Mouse (Mus musculus) E14TG2a.4 (cell line): ENCODE results near the gene Prdm11.

Experiments
- H3K27me3 ChIP-seq: 2 replicates; pipeline ENCODE4 v1.6.1; 2014; ENCODE audit warnings: low read length, control low read depth; ENCODE audit not compliant: insufficient read depth
- H3K36me3 ChIP-seq: 2 replicates; pipeline ENCODE4 v1.6.1; 2014; ENCODE audit warnings: low read length, control low read depth; ENCODE audit not compliant: insufficient read depth
- H3K4me1 ChIP-seq: replicated peaks from 2 replicates; pipeline ENCODE4 v1.6.1; 2014; ENCODE audit warnings: low read depth, low read length, control low read depth
- H3K4me3 ChIP-seq: replicated peaks from 2 replicates; pipeline ENCODE4 v1.5.1; 2014; ENCODE audit warnings: mild to moderate bottlenecking, low read length
- H3K9me3 ChIP-seq: 2 replicates; pipeline ENCODE4 v1.6.1; 2014; ENCODE audit warnings: low read length, control low read depth
- CTCF ChIP-seq: conservative IDR thresholded peaks from 2 replicates; pipeline ENCODE4 v1.5.1; 2014; ENCODE audit warnings: low read length
- NANOG ChIP-seq: IDR thresholded peaks from 2 replicates; pipeline ENCODE4 v1.6.1; 2014; ENCODE audit warnings: borderline replicate concordance, low read length, mixed read lengths
- POU5F1 ChIP-seq: IDR thresholded peaks from 2 replicates; pipeline ENCODE4 v1.6.1; 2014; ENCODE audit warnings: low read length, borderline replicate concordance

Prdm11 gene

DNA sequence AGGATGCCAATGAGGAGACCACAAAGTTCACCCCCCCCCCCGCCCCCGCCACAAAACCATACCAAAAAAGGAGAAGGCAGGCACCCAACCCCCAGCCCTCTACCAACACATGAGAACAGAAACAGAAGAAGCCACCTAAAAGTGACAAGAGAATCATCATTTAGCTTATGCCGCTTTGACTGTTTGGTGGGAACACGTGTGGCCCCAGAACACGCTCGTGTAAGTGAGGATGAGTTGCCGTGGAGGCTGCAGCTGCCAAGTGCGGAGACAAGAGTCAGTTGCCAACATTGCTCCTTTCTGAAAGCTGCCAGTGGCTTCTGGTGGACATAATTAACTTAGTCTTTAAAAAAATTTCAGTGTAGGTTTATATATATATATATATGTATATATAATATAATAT is 74.4 kb downstream of the Prdm11 start:
- no peak for TF ChIP-seq CTCF
- no peak for TF ChIP-seq POU5F1
- no peak overlapping the region for H3K4me3 ChIP-seq
- peaks cover 63% of the 10 kb centered on the region for H3K4me1 ChIP-seq
- H3K27me3 ChIP-seq = peaks cover 36% of the 10 kb centered on the region
- no peaks in the 10 kb centered on the region for H3K9me3 ChIP-seq
- H3K36me3 ChIP-seq = no peaks in the 10 kb centered on the region

DNA sequence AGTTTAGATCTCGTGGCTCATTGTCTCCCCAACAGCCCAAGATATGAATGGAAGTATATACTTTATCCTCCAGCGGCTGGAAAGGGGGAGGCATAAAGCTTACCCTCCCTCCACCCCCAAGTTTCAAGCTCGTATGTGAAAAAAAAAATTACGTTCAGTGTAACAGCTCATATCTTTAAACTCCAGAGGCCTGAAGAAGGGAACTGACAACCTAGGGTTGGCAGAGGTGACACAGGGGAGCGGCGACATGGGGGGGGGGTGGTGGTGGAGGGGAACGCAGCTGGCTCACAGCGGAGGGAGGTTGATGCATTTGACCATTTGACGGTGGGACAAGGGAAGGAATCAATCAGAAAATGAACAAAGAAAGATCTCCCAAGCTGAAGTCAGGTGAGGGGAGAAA is 74.9 kb downstream of the Prdm11 start:
- Histone ChIP-seq H3K4me1 (peaks cover 67% of the 10 kb centered on the region), H3K27me3 (peaks cover 36% of the 10 kb centered on the region), H3K4me3 (no peak overlapping the region), H3K9me3 (no peaks in the 10 kb centered on the region), H3K36me3 (no peaks in the 10 kb centered on the region)
- TF ChIP-seq POU5F1 (no peak), NANOG (no peak), CTCF (no peak)

DNA sequence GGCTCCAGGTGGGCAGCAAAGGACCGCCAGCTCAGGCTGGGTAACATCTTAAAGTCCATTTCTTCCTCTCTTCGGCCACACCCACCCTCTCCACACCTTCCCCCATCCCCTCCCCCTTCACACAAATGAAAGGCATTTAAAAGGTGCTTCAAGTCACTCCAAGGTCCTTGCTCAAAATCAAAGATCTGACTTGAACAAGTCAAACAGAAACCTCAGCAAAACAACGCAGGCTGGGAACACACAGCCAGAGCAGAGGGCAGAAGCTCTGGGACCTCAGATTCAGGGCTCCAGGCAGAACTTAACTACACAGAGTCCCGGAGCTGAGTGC is 78.2 kb downstream of the Prdm11 start:
- H3K4me3 ChIP-seq = peak overlapping the region; percentile 32
- peaks cover 4% of the 10 kb centered on the region; the same call in 1 of the 2 replicates for H3K9me3 ChIP-seq
- peaks cover 46% of the 10 kb centered on the region for H3K4me1 ChIP-seq
- H3K36me3 ChIP-seq = no peaks in the 10 kb centered on the region
- H3K27me3 ChIP-seq = peaks cover 11% of the 10 kb centered on the region
- TF ChIP-seq CTCF (no peak), POU5F1 (no peak), NANOG (no peak)

DNA sequence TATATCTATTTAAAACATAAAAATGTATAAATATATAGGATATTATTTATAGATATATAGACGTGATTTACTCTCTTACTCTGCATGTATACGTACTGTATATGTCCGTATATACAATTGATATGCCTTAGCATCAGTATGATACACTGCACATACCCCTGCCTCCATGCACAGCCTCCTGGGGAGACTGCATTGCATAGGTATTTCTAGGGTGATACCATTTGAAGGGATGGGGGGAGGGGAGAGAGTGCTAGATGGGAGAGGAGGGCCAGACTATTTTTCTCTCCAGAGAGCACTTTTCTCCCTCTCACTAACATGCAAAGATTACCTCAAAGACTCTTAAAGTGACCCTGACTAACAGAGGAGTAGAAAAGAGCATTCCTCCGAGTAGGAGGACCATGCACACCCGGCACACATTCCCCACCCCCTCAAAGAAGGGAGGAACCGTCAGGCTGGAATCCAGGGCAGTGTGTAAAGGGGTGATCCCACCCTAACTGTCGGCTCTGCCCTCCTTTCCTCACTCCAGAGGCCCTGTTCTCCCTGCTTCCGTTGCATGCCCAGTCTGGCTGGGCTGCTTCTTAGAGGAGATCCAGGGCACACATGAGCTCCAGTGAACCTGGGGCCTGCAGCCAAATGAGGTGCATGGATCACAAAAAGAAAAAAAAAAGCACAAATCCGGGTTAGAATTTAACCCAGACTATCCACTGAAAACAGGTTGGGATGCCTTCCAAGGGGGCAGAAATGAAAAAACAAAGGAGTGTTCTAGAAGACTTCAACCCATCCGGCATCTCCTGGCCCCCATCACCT is 78.7 kb downstream of the Prdm11 start:
- no peak for TF ChIP-seq NANOG
- TF ChIP-seq POU5F1 = no peak
- TF ChIP-seq CTCF = no peak
- Histone ChIP-seq H3K36me3 (no peaks in the 10 kb centered on the region), H3K4me1 (peaks cover 40% of the 10 kb centered on the region), H3K9me3 (peaks cover 4% of the 10 kb centered on the region; the same call in 1 of the 2 replicates), H3K27me3 (peaks cover 6% of the 10 kb centered on the region; the same call in 1 of the 2 replicates), H3K4me3 (peak overlapping the region; percentile 32)

DNA sequence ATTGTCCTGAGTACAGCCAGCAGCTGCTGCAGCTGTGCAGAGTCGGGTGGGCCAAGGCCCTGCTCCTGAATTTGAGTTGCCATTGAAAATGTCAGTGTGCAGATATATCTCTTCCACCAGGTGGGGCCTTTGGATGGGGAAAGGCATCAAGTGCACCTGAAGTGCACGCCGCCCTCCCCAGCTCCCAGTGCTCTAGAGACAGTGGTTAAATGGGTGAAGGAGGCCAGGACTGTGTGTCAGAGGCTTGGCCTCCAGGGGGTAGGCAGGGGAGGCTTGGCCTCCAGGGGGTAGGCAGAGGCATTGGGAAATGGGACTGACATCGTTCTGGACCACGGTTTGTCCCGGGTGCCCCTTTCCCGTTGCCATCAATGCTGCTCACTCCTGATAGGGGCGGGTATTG is 79.7 kb downstream of the Prdm11 start:
- TF ChIP-seq NANOG (no peak), CTCF (no peak), POU5F1 (no peak)
- no peaks in the 10 kb centered on the region for H3K36me3 ChIP-seq
- H3K4me3 ChIP-seq = peak overlapping the region; percentile 29
- H3K9me3 ChIP-seq = peaks cover 4% of the 10 kb centered on the region; the same call in 1 of the 2 replicates
- peaks cover 7% of the 10 kb centered on the region; the same call in 1 of the 2 replicates for H3K27me3 ChIP-seq
- H3K4me1 ChIP-seq = peaks cover 36% of the 10 kb centered on the region

DNA sequence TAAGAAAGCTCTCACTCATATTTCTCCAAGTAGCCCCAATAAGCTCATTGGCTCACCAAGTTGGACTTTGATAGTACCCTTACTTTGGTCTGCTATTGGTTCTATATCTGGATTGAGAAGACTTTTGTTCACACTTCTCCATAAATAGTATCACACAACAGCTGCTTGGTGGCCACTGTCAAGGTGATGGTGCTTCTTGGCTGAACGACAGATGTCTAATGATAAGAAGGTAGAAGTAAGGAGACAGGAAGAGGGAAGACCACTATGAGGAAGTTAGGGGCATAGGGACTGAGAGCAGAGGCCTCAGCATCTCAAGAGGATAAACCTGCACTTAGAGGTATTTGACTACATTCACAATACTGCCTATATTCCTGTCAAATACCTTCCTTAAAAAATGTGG is 81.6 kb downstream of the Prdm11 start:
- Histone ChIP-seq H3K9me3 (peaks cover 8% of the 10 kb centered on the region), H3K4me3 (no peak overlapping the region), H3K36me3 (no peaks in the 10 kb centered on the region), H3K4me1 (peaks cover 36% of the 10 kb centered on the region), H3K27me3 (peaks cover 20% of the 10 kb centered on the region)
- TF ChIP-seq NANOG (no peak), CTCF (no peak), POU5F1 (no peak)

DNA sequence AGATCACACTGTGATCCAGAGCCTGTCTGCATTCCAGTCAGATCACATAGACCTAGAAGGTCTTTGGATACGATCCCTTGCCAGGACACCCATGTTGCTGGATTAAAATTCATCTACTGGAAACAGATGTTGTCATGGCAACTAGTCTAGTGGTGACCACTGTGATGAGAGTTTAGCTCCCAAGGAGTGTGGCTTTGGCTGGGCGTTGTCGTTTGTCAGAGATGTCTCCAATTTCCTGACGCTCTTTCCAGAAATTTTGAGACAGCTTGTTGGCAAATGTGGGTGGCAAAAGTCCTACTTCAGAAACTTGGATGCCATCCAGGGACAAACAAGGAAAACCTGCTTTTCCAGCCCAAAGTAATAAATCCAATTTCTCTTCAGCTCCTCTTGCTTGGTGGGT is 87.3 kb downstream of the Prdm11 start:
- Histone ChIP-seq H3K36me3 (no peaks in the 10 kb centered on the region), H3K4me1 (peaks cover under 1% of the 10 kb centered on the region; the same call in 1 of the 2 replicates), H3K4me3 (no peak overlapping the region), H3K27me3 (peaks cover 23% of the 10 kb centered on the region), H3K9me3 (peaks cover 14% of the 10 kb centered on the region)
- no peak for TF ChIP-seq POU5F1
- no peak for TF ChIP-seq NANOG
- TF ChIP-seq CTCF = no peak

DNA sequence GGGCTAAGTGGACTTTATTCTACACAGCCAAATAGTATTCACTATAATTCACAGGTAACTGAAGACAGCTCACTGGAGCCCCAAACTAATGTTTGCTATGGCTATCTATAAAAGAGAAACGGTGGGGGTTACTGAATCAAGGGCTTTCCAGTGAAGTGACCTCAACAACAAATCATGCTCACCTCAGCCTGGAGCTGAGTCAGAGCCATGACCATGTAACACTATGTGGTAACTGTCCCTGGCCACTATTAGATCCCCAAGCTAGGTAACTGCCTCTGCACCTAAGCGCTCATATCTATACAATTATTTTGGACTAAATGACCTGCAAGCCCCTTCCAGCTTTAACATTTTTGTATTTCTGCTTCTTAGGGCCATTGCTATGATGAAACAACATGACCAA is 89.0 kb downstream of the Prdm11 start:
- Histone ChIP-seq H3K9me3 (peaks cover 12% of the 10 kb centered on the region), H3K4me1 (peaks cover 7% of the 10 kb centered on the region)
- TF ChIP-seq CTCF (no peak), POU5F1 (no peak), NANOG (no peak)

DNA sequence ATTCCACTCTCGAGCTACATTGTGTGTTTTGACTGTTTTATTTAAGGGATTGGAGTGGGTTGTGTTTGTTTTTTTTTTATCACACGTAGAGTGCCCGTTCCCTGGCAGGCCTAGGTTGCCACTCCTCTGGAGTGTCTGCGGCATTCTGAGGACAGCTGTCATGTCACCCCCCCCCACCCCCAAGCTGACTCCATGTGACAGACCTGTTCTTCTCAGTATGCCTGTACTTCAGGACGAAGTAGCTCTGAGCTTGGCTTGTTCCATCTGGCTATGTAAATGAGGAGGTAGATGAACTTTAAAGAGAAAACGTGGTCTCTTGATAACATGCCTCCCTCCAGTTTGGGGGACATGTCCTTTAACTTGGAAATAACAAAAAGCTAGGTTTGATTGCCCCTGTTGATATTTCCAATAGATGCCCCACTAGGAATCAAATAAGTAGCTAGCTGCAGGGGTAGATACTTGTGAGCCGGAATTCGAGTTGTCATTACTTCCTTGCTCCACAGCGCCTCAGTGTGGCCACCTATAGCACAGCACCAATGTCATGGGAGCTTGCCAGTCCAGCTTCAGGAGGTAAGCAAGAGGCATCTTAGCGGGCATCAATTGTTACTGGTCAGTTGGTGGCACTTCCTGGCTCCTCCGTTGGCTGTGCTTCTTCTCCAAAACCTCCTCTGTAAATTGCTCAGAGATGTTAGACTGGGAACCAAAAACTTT is 91.4 kb downstream of the Prdm11 start:
- Histone ChIP-seq H3K27me3 (peaks cover 10% of the 10 kb centered on the region; the same call in 1 of the 2 replicates), H3K36me3 (no peaks in the 10 kb centered on the region), H3K4me3 (no peak overlapping the region), H3K9me3 (peaks cover 8% of the 10 kb centered on the region), H3K4me1 (peaks cover 11% of the 10 kb centered on the region)
- TF ChIP-seq NANOG (no peak), CTCF (peak; percentile 73)

More for the DNA sequence above, 89.0 kb downstream of the Prdm11 start:
- Histone ChIP-seq H3K4me3 (no peak overlapping the region), H3K27me3 (peaks cover 23% of the 10 kb centered on the region), H3K36me3 (no peaks in the 10 kb centered on the region)
